Mouse (Mus musculus) embryonic fibroblast, embryonic 13.5 days (primary cell): ENCODE measurements around the gene Lkaaear1. TPM values are rescaled to one million over a fixed set of nuclear protein-coding genes. Genes with fewer than 3 reads are reported as not detected.

Source experiments
- H3K27ac ChIP-seq: 2 replicates; pipeline ENCODE4 v1.5.1; 2012; ENCODE audit warnings: low read length, control low read depth, inconsistent platforms; ENCODE audit not compliant: insufficient read depth
- H3K4me1 ChIP-seq: 2 replicates; pipeline ENCODE4 v1.6.1; 2011; ENCODE audit warnings: low read length; ENCODE audit not compliant: control insufficient read depth, insufficient read depth
- H3K4me3 ChIP-seq: 2 replicates; pipeline ENCODE4 v1.5.1; 2011; ENCODE audit warnings: mild to moderate bottlenecking, control low read depth, low read length; ENCODE audit not compliant: insufficient read depth
- CTCF ChIP-seq: IDR thresholded peaks from 2 replicates; pipeline ENCODE4 v1.5.1; 2011; ENCODE audit warnings: mild to moderate bottlenecking, control low read depth, low read length, moderate library complexity, borderline replicate concordance; ENCODE audit not compliant: insufficient read depth
- POLR2A ChIP-seq: IDR thresholded peaks from 2 replicates; pipeline ENCODE4 v1.6.1; 2011; ENCODE audit warnings: low read depth, mild to moderate bottlenecking, control low read depth, low read length, moderate library complexity
- polyA plus RNA-seq: library from polyadenylated mRNA; stranded (reverse); fragments of >200 nt; gene quantifications from 2 replicates; pipeline ENCODE4 v1.2.4, GENCODE M21; 2011; ENCODE audit warnings: low read depth; ENCODE audit not compliant: missing spikeins, insufficient read length

Lkaaear1 gene
- polyA plus RNA-seq, 1 experiment, result not detected

GRCm38 (mm10) chr2:181706668-181707067, 8.4 kb upstream of the Lkaaear1 start:
- Histone ChIP-seq H3K4me3 (no peak overlapping the region), H3K27ac (no peak overlapping the region), H3K4me1 (no peaks in the 10 kb centered on the region)
- TF ChIP-seq CTCF (no peak), POLR2A (no peak)

GRCm38 (mm10) chr2:181696801-181697420, 1.3 kb downstream of the Lkaaear1 start:
- no peak for TF ChIP-seq POLR2A
- TF ChIP-seq CTCF, result no peak
- H3K4me3 ChIP-seq, result no peak overlapping the region
- H3K27ac ChIP-seq, result no peak overlapping the region
- H3K4me1 ChIP-seq, result no peaks in the 10 kb centered on the region

GRCm38 (mm10) chr2:181695776-181696175, 2.5 kb downstream of the Lkaaear1 start:
- no peak overlapping the region for H3K4me3 ChIP-seq
- no peak overlapping the region for H3K27ac ChIP-seq
- no peaks in the 10 kb centered on the region for H3K4me1 ChIP-seq
- TF ChIP-seq CTCF, result no peak
- no peak for TF ChIP-seq POLR2A

- Histone ChIP-seq H3K27ac (no peak overlapping the region), H3K4me3 (no peak overlapping the region; the same call in 1 of the 2 replicates), H3K4me1 (no peaks in the 10 kb centered on the region)
- TF ChIP-seq POLR2A, result no peak
- no peak for TF ChIP-seq CTCF
These were observed 3.7 kb downstream of the Lkaaear1 start for GRCm38 (mm10) chr2:181694581-181694980.

GRCm38 (mm10) chr2:181693339-181694280, 4.6 kb downstream of the Lkaaear1 start, which contains the start of gene Rgs19:
TSS of gene Rgs19 (minus strand) at chr2:181693977.
- H3K4me1 ChIP-seq, result no peaks in the 10 kb centered on the region
- peak within 1 kb of the TSS; percentile 78 for H3K4me3 ChIP-seq
- peak; percentile 82 for TF ChIP-seq POLR2A
- no peak for TF ChIP-seq CTCF
- H3K27ac ChIP-seq, result no peak within 1 kb of the TSS

GRCm38 (mm10) chr2:181692304-181692703, 5.9 kb downstream of the Lkaaear1 start:
- TF ChIP-seq POLR2A (no peak), CTCF (no peak)
- Histone ChIP-seq H3K4me1 (no peaks in the 10 kb centered on the region), H3K4me3 (no peak overlapping the region), H3K27ac (no peak overlapping the region)

GRCm38 (mm10) chr2:181691571-181691970, 6.7 kb downstream of the Lkaaear1 start:
- H3K4me3 ChIP-seq, result no peak overlapping the region
- no peaks in the 10 kb centered on the region for H3K4me1 ChIP-seq
- no peak for TF ChIP-seq CTCF
- TF ChIP-seq POLR2A, result no peak
- H3K27ac ChIP-seq, result no peak overlapping the region

- TF ChIP-seq POLR2A (no peak), CTCF (no peak)
- no peaks in the 10 kb centered on the region for H3K4me1 ChIP-seq
- no peak overlapping the region for H3K4me3 ChIP-seq
- H3K27ac ChIP-seq, result no peak overlapping the region
These were observed 7.2 kb downstream of the Lkaaear1 start for GRCm38 (mm10) chr2:181691083-181691482.

GRCm38 (mm10) chr2:181689466-181690160, 8.6 kb downstream of the Lkaaear1 start:
- no peak overlapping the region for H3K4me3 ChIP-seq
- TF ChIP-seq CTCF (no peak), POLR2A (no peak)
- H3K4me1 ChIP-seq, result no peaks in the 10 kb centered on the region
- no peak overlapping the region for H3K27ac ChIP-seq

GRCm38 (mm10) chr2:181687586-181687985, 10.7 kb downstream of the Lkaaear1 start:
- H3K4me1 ChIP-seq, result no peaks in the 10 kb centered on the region
- TF ChIP-seq CTCF, result no peak
- peak; percentile 14; the same call in 1 of the 2 replicates for TF ChIP-seq POLR2A
- no peak overlapping the region for H3K27ac ChIP-seq
- no peak overlapping the region for H3K4me3 ChIP-seq
